Mouse (Mus musculus): ENCODE measurements around the gene Ppm1d.

The Ppm1d gene

GRCm38 (mm10) chr11:85310713-85311574 lies at the start of gene Ppm1d:
Gene Ppm1d, plus strand, starts transcription at chr11:85311244.
- no peak for TF ChIP-seq GATA4 (IDR thresholded peaks at IDR 0.05; ENCODE audit: insufficient replicate concordance, low read length)

GRCm38 (mm10) chr11:85264635-85265034 lies 46.4 kb upstream of the Ppm1d start:
- TF ChIP-seq GATA4 (IDR thresholded peaks at IDR 0.05; ENCODE audit: insufficient replicate concordance, low read length): no peak

GRCm38 (mm10) chr11:85267393-85267792 lies 43.7 kb upstream of the Ppm1d start:
- TF ChIP-seq GATA4 (IDR thresholded peaks at IDR 0.05; ENCODE audit: insufficient replicate concordance, low read length): no peak

GRCm38 (mm10) chr11:85270631-85271030 lies 40.4 kb upstream of the Ppm1d start:
- no peak for TF ChIP-seq GATA4 (IDR thresholded peaks at IDR 0.05; ENCODE audit: insufficient replicate concordance, low read length)

GRCm38 (mm10) chr11:85273299-85273698 lies 37.7 kb upstream of the Ppm1d start:
- TF ChIP-seq GATA4 (IDR thresholded peaks at IDR 0.05; ENCODE audit: insufficient replicate concordance, low read length): no peak

GRCm38 (mm10) chr11:85275151-85275550 lies 35.9 kb upstream of the Ppm1d start:
- TF ChIP-seq GATA4 (IDR thresholded peaks at IDR 0.05; ENCODE audit: insufficient replicate concordance, low read length): no peak

- peak; percentile 56; the same call in 1 of the 2 replicates for TF ChIP-seq GATA4 (IDR thresholded peaks at IDR 0.05; ENCODE audit: insufficient replicate concordance, low read length)
Measured at GRCm38 (mm10) chr11:85277609-85278008, 33.4 kb upstream of the Ppm1d start.

- TF ChIP-seq GATA4 (IDR thresholded peaks at IDR 0.05; ENCODE audit: insufficient replicate concordance, low read length): no peak
Measured at GRCm38 (mm10) chr11:85278175-85278574, 32.9 kb upstream of the Ppm1d start.

- TF ChIP-seq GATA4 (IDR thresholded peaks at IDR 0.05; ENCODE audit: insufficient replicate concordance, low read length): no peak
Measured at GRCm38 (mm10) chr11:85281219-85281878, 29.7 kb upstream of the Ppm1d start.

GRCm38 (mm10) chr11:85297953-85298352 lies 13.1 kb upstream of the Ppm1d start:
- TF ChIP-seq GATA4 (IDR thresholded peaks at IDR 0.05; ENCODE audit: insufficient replicate concordance, low read length): no peak

- TF ChIP-seq GATA4 (IDR thresholded peaks at IDR 0.05; ENCODE audit: insufficient replicate concordance, low read length): no peak
Measured at GRCm38 (mm10) chr11:85299880-85300279, 11.2 kb upstream of the Ppm1d start.

GRCm38 (mm10) chr11:85301161-85301560 lies 9.9 kb upstream of the Ppm1d start:
- TF ChIP-seq GATA4 (IDR thresholded peaks at IDR 0.05; ENCODE audit: insufficient replicate concordance, low read length): no peak

- no peak for TF ChIP-seq GATA4 (IDR thresholded peaks at IDR 0.05; ENCODE audit: insufficient replicate concordance, low read length)
Measured at GRCm38 (mm10) chr11:85301836-85302235, 9.2 kb upstream of the Ppm1d start.

GRCm38 (mm10) chr11:85306577-85307260 lies 4.3 kb upstream of the Ppm1d start:
- no peak for TF ChIP-seq GATA4 (IDR thresholded peaks at IDR 0.05; ENCODE audit: insufficient replicate concordance, low read length)

- TF ChIP-seq GATA4 (IDR thresholded peaks at IDR 0.05; ENCODE audit: insufficient replicate concordance, low read length): no peak
Measured at GRCm38 (mm10) chr11:85308799-85309198, 2.2 kb upstream of the Ppm1d start.

GRCm38 (mm10) chr11:85310407-85310712 lies 684 bp upstream of the Ppm1d start:
- TF ChIP-seq GATA4 (IDR thresholded peaks at IDR 0.05; ENCODE audit: insufficient replicate concordance, low read length): no peak; the same call in 1 of the 2 replicates
